Mouse (Mus musculus) ES-CJ7 (cell line): ENCODE measurements around the gene Armcx1.

Experiments
- DNase-seq: peaks from one replicate; pipeline ENCODE4 v3.0.0; 2011; ENCODE audit warnings: low read depth, low spot score

The Armcx1 gene

DNA sequence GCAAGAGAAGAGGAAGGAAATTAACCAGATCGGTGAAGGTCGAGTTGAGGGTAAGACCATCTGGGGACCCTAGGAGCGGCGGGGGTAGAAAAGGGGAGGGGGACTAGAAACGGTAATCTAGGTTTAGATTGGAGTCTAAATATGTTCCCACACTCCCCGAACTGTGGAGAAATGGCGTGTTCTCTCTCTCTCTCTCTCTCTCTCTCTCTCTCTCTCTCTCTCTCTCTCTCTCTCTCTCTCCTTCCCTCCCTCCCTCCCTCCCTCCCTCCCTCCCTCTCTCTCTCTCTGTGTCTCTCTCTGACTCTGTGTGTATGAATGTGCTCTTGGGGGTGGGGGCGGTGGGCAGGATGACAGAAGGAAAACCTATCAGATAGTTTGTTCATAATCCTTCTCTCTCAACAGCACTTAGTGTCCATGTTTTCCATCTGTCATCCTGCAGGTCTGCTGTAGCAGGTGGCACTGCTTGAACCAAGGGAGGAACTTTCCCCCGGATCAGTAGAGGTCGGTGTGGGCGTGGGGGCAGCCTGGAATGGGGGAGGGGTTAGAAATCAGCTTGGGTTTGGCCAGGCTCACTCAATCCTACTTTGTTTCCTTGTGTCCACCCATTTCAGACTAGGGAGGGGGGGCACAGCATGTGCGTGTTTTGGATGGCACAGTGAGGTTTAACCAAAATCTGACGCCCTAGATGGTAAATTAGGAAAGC, 39.7 kb downstream of the Armcx1 start:
- DNase-seq: peak; percentile 7

DNA sequence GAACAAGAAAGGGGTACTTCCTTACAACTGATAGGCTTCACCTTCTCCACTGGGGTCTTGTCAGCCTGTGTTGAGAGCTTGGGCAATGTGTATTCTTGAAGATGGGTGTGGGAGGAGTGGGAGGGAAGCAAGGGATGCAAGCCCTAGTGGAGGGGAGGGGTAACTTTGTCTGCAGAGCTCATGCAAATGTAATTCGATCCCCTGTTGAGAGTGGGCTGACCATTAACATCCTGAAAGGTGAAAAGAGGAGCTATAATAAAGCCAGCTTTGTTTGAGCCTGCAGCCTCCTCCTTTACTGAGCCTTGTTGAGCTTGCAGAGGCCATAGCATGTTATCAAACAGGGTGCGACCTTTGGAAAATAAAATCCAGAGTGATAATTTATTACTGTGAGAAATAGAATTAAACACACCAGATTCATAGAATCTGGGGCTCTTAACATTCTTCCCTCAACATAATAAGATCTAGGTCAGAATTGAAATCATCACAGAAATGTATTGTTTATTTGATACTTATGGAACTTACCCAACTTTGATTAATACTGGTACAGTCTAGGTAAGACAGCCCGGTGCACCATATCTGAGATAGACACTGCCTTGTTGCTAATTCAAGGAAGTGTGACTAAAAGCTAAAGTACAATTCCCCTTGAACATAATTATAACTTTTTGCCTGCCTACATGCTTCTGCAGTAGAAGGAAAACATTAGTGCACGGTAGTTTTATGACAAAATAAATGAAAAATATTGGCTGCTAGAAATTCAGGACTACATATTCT, 45.9 kb downstream of the Armcx1 start:
- DNase-seq: peak; percentile 49
